Mouse (Mus musculus) neural tube, embryonic 11.5 days (tissue): Measurements from ENCODE around the gene Lrrc32. TPM values are rescaled to one million over a fixed set of nuclear protein-coding genes. Genes with fewer than 3 reads are reported as not detected.
A peak's percentile ranks its signal among the peaks of the same experiment; 100 is the strongest.

ENCODE experiments used
- ATAC-seq: fragments of 200-750 bp; cut with Nextera tagmentation; 2 replicates; pipeline ENCODE4 v1.8.0; 2017; ENCODE audit warnings: moderate number of reproducible peaks, mild to moderate bottlenecking, moderate TSS enrichment, moderate library complexity; ENCODE audit not compliant: insufficient read depth, low FRiP score, low TSS enrichment
- DNase-seq: peaks from one replicate; pipeline ENCODE4 v3.0.0-alpha.2; 2015; ENCODE audit warnings: low spot score
- H3K27ac ChIP-seq: fragments of 300-500 bp; sonication (generic); 2 replicates; pipeline ENCODE4 v1.5.1; 2014; ENCODE audit warnings: low read depth, mild to moderate bottlenecking, low read length
- H3K27me3 ChIP-seq: fragments of 300-500 bp; sonication (generic); 2 replicates; pipeline ENCODE4 v1.6.1; 2014; ENCODE audit warnings: mild to moderate bottlenecking, low read length, mixed read lengths; ENCODE audit not compliant: control insufficient read depth, insufficient read depth
- H3K36me3 ChIP-seq: fragments of 300-500 bp; sonication (generic); 2 replicates; pipeline ENCODE4 v1.6.1; 2014; ENCODE audit warnings: mild to moderate bottlenecking, low read length, moderate library complexity, mixed read lengths; ENCODE audit not compliant: control insufficient read depth, insufficient read depth
- H3K4me1 ChIP-seq: fragments of 300-500 bp; sonication (generic); 2 replicates; pipeline ENCODE4 v1.6.1; 2014; ENCODE audit warnings: low read length, mixed read lengths; ENCODE audit not compliant: control insufficient read depth, insufficient read depth
- H3K4me2 ChIP-seq: fragments of 300-500 bp; sonication (generic); 2 replicates; pipeline ENCODE4 v1.6.1; 2014; ENCODE audit warnings: low read depth, mild to moderate bottlenecking, moderate library complexity
- H3K4me3 ChIP-seq: fragments of 300-500 bp; sonication (generic); 2 replicates; pipeline ENCODE4 v1.5.1; 2014; ENCODE audit warnings: low read depth, low read length
- H3K9ac ChIP-seq: fragments of 300-500 bp; sonication (generic); 2 replicates; pipeline ENCODE4 v1.6.1; 2014; ENCODE audit warnings: mild to moderate bottlenecking, low read length
- H3K9me3 ChIP-seq: fragments of 300-500 bp; sonication (generic); 2 replicates; pipeline ENCODE4 v1.6.1; 2016; ENCODE audit warnings: low read length; ENCODE audit not compliant: control insufficient read depth
- WGBS: fragments of 180-500 bp; shearing (Covaris S2); extraction: QIAGEN DNeasy Blood & Tissue Kit; methylation state at CpG from one replicate; pipeline ENCODE4 v1.1.7; 2014; 5-methylcytosine and 5-hydroxymethylcytosine counted together
- polyA plus RNA-seq: library from polyadenylated mRNA; unstranded; fragments of >200 nt; fragmentation: Nextera tagmentation; extraction: Ambion mirVana; gene quantifications from 2 replicates; pipeline ENCODE4 v1.2.1, GENCODE M21; 2014

The Lrrc32 gene
- polyA plus RNA-seq, 1 experiment from 2014 or later, result 6.4 TPM

DNA sequence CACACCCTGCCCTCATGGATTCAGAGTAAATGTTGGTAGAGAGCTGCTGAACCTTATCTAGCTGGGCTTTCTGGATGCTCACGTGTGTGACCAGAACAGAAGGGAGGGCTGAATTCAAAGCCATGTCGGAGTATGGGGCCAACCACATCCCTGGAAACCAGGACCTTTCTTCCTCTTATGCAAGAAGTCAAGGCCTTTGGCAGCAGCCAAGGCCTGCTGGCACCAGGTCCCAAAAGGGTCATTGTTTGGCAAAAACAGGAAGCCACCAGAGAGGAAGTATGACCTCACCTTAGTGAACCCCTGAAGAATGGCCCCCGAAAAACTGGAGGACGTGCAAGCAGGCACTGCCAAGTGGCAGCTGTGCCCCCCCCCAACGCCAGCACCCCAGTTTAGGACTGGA, 33.5 kb downstream of the Lrrc32 start:
- H3K27me3 ChIP-seq, result no peaks in the 10 kb centered on the region
- no peaks in the 10 kb centered on the region for H3K9me3 ChIP-seq
- WGBS, result 90% methylated on average over 5 of the region's 5 CpGs
- H3K4me3 ChIP-seq, result no peak overlapping the region
- H3K9ac ChIP-seq, result no peak overlapping the region
- no peaks in the 10 kb centered on the region for H3K36me3 ChIP-seq
- no peak overlapping the region for H3K27ac ChIP-seq
- no peak for DNase-seq
- no peak for ATAC-seq
- 0 out of 2 replicates have a peak, but pooled peaks cover 3% of the 10 kb centered on the region for H3K4me1 ChIP-seq
- H3K4me2 ChIP-seq, result no peak overlapping the region

- DNase-seq (no peak), ATAC-seq (no peak; the same call in 1 of the 2 replicates)
- Histone ChIP-seq H3K4me2 (no peak overlapping the region), H3K36me3 (no peaks in the 10 kb centered on the region), H3K27me3 (no peaks in the 10 kb centered on the region), H3K27ac (no peak overlapping the region), H3K9me3 (no peaks in the 10 kb centered on the region), H3K4me1 (0 out of 2 replicates have a peak, but pooled peaks cover 3% of the 10 kb centered on the region), H3K4me3 (no peak overlapping the region), H3K9ac (no peak overlapping the region)
- WGBS, result 79% methylated on average over 8 of the region's 8 CpGs
Measured at GRCm38 (mm10) chr7:98523070-98523812, 34.2 kb downstream of the Lrrc32 start.

GRCm38 (mm10) chr7:98523813-98524361, 34.8 kb downstream of the Lrrc32 start:
- no peaks in the 10 kb centered on the region for H3K9me3 ChIP-seq
- no peak overlapping the region for H3K27ac ChIP-seq
- H3K4me2 ChIP-seq, result no peak overlapping the region
- H3K4me3 ChIP-seq, result no peak overlapping the region
- ATAC-seq (no peak), DNase-seq (peak; percentile 35)
- WGBS, result 2% methylated on average over 7 of the region's 7 CpGs
- no peak overlapping the region for H3K9ac ChIP-seq
- no peaks in the 10 kb centered on the region for H3K36me3 ChIP-seq
- no peaks in the 10 kb centered on the region for H3K27me3 ChIP-seq
- H3K4me1 ChIP-seq, result 0 out of 2 replicates have a peak, but pooled peaks cover 3% of the 10 kb centered on the region

GRCm38 (mm10) chr7:98524401-98524800, 35.3 kb downstream of the Lrrc32 start:
- no peaks in the 10 kb centered on the region for H3K27me3 ChIP-seq
- WGBS, result 24% methylated on average over 6 of the region's 6 CpGs
- no peak overlapping the region for H3K27ac ChIP-seq
- H3K4me2 ChIP-seq, result no peak overlapping the region
- H3K9me3 ChIP-seq, result no peaks in the 10 kb centered on the region
- H3K4me3 ChIP-seq, result no peak overlapping the region
- H3K9ac ChIP-seq, result no peak overlapping the region
- ATAC-seq, result no peak
- no peaks in the 10 kb centered on the region for H3K36me3 ChIP-seq
- DNase-seq, result no peak
- 0 out of 2 replicates have a peak, but pooled peaks cover 3% of the 10 kb centered on the region for H3K4me1 ChIP-seq

- H3K27ac ChIP-seq, result no peak overlapping the region
- ATAC-seq (no peak), DNase-seq (no peak)
- H3K4me1 ChIP-seq, result 0 out of 2 replicates have a peak, but pooled peaks cover 3% of the 10 kb centered on the region
- no peak overlapping the region for H3K4me3 ChIP-seq
- no peaks in the 10 kb centered on the region for H3K36me3 ChIP-seq
- H3K9me3 ChIP-seq, result no peaks in the 10 kb centered on the region
- no peak overlapping the region for H3K4me2 ChIP-seq
- H3K27me3 ChIP-seq, result no peaks in the 10 kb centered on the region
- no peak overlapping the region for H3K9ac ChIP-seq
- WGBS, result 83% methylated on average over 6 of the region's 6 CpGs
Measured at GRCm38 (mm10) chr7:98524869-98525699, 36.0 kb downstream of the Lrrc32 start.

DNA sequence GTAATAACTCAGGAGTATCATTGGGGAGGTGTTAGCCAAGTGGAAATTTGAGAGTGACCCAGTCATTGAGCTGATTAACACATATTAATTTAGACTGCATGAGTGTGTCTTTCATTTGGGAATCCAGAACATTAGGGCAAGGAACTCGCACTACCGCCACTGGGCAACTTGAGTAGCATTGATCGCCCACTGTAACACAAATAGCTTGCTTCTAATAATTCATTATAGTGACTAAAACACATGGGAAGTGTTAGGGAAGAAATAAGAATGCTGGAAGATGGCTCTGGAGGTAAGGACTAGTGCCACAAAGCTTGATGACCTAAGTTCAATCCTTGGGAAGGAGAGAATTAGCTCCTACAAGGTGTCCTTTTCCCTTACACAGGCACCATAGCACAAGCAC, 38.0 kb downstream of the Lrrc32 start:
- Histone ChIP-seq H3K4me1 (0 out of 2 replicates have a peak, but pooled peaks cover 3% of the 10 kb centered on the region), H3K9ac (no peak overlapping the region), H3K36me3 (no peaks in the 10 kb centered on the region), H3K4me2 (no peak overlapping the region), H3K4me3 (no peak overlapping the region), H3K27me3 (no peaks in the 10 kb centered on the region), H3K27ac (no peak overlapping the region), H3K9me3 (no peaks in the 10 kb centered on the region)
- ATAC-seq, result no peak
- no peak for DNase-seq
- WGBS, result 95% methylated on average over 3 of the region's 3 CpGs

DNA sequence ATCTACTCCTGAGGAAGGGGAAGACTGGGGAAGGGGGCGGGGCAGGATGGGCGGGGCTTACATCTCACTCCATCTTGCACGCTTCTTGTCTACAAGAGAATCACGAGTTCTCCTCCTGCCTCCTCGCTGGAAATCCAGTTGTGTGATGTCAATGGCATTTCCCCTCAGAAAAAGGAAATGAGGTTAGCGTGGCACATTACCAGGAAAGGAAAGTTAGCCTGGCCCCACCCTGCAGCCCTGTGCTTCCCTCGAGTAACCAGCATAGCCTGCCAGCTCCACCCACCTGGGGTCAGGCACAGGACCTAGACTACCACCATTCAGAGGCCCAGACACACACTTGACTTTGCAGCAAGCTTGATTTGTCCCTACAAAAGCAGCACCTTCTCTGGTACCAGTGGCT, 42.5 kb downstream of the Lrrc32 start:
- WGBS, result 74% methylated on average over 7 of the region's 7 CpGs
- Histone ChIP-seq H3K27ac (no peak overlapping the region), H3K36me3 (no peaks in the 10 kb centered on the region; the same call in 1 of the 2 replicates), H3K4me3 (no peak overlapping the region), H3K9ac (no peak overlapping the region), H3K9me3 (0 out of 2 replicates have a peak, but pooled peaks cover 2% of the 10 kb centered on the region), H3K4me1 (no peaks in the 10 kb centered on the region), H3K27me3 (no peaks in the 10 kb centered on the region), H3K4me2 (no peak overlapping the region)
- ATAC-seq (no peak), DNase-seq (no peak)

GRCm38 (mm10) chr7:98532981-98533380, 43.9 kb downstream of the Lrrc32 start:
- no peak overlapping the region for H3K4me2 ChIP-seq
- ATAC-seq (no peak), DNase-seq (no peak)
- WGBS, result 93% methylated on average over 4 of the region's 4 CpGs
- H3K9me3 ChIP-seq, result 0 out of 2 replicates have a peak, but pooled peaks cover 2% of the 10 kb centered on the region
- no peaks in the 10 kb centered on the region; the same call in 1 of the 2 replicates for H3K36me3 ChIP-seq
- H3K4me1 ChIP-seq, result peaks cover 4% of the 10 kb centered on the region
- H3K4me3 ChIP-seq, result no peak overlapping the region
- H3K27ac ChIP-seq, result no peak overlapping the region
- no peaks in the 10 kb centered on the region for H3K27me3 ChIP-seq
- no peak overlapping the region for H3K9ac ChIP-seq
